Mouse (Mus musculus) C2C12 (cell line): ENCODE data around the gene Med15. TPM values are rescaled to one million over a fixed set of nuclear protein-coding genes. Genes with fewer than 3 reads are reported as not detected.

ENCODE experiments used
- H3K27me3 ChIP-seq: one replicate; pipeline ENCODE4 v1.6.1; 2011; ENCODE audit not compliant: control insufficient read depth, insufficient read depth, insufficient read length
- H3K36me3 ChIP-seq: one replicate; pipeline ENCODE4 v1.6.1; 2011; ENCODE audit not compliant: control insufficient read depth, insufficient read depth
- H3K4me3 ChIP-seq: one replicate; pipeline ENCODE4 v1.5.1; 2011; ENCODE audit warnings: mild to moderate bottlenecking, control low read depth; ENCODE audit not compliant: poor library complexity, insufficient read depth, severe bottlenecking
- H3K79me2 ChIP-seq: one replicate; pipeline ENCODE4 v1.6.1; 2011; ENCODE audit not compliant: control insufficient read depth, insufficient read depth
- H3K79me3 ChIP-seq: one replicate; pipeline ENCODE4 v1.6.1; 2011; ENCODE audit warnings: low read depth, control low read depth
- H3ac ChIP-seq: one replicate; pipeline ENCODE3; 2011; ENCODE audit warnings: low read depth; ENCODE audit not compliant: control insufficient read depth, insufficient read length
- CEBPB ChIP-seq: IDR thresholded peaks from one replicate; pipeline ENCODE4 v1.6.1; 2011; ENCODE audit warnings: low read depth, mild to moderate bottlenecking, control low read depth, moderate library complexity
- CTCF ChIP-seq: IDR thresholded peaks from one replicate; pipeline ENCODE4 v1.5.1; 2011; ENCODE audit not compliant: control insufficient read depth, insufficient read depth, insufficient read length
- FOSL1 ChIP-seq: IDR thresholded peaks from one replicate; pipeline ENCODE4 v1.8.0; 2011; ENCODE audit warnings: mild to moderate bottlenecking, low read length; ENCODE audit not compliant: poor library complexity, insufficient read depth, severe bottlenecking
- MAX ChIP-seq: IDR thresholded peaks from one replicate; pipeline ENCODE4 v1.6.1; 2011; ENCODE audit warnings: mild to moderate bottlenecking, control low read depth
- MYOD1 ChIP-seq: IDR thresholded peaks from one replicate; pipeline ENCODE4 v1.6.1; 2011; ENCODE audit warnings: low read depth; ENCODE audit not compliant: control insufficient read depth, insufficient read length
- MYOG ChIP-seq: IDR thresholded peaks from one replicate; pipeline ENCODE4 v1.6.1; 2011; ENCODE audit not compliant: control insufficient read depth, insufficient read length; ENCODE audit errors: extremely low read depth
- USF1 ChIP-seq: IDR thresholded peaks from one replicate; pipeline ENCODE4 v1.6.1; 2011; ENCODE audit warnings: low read depth, mild to moderate bottlenecking, control low read depth, moderate library complexity
- polyA plus RNA-seq: library from polyadenylated mRNA; unstranded; fragments of >200 nt; fragmentation: generic; extraction: Trizol; gene quantifications from one replicate; pipeline ENCODE4 v1.2.1, GENCODE M21; 2012; ENCODE audit warnings: missing spikeins

The Med15 gene
- polyA plus RNA-seq, 1 experiment = 45.9 TPM

- Histone ChIP-seq H3K27me3 (no peaks in the 10 kb centered on the region), H3K4me3 (no peak overlapping the region), H3K36me3 (no peaks in the 10 kb centered on the region), H3ac (peak overlapping the region; percentile 42), H3K79me2 (peaks cover 7% of the 10 kb centered on the region), H3K79me3 (no peaks in the 10 kb centered on the region)
- TF ChIP-seq FOSL1 (no peak), CEBPB (no peak), USF1 (no peak), MAX (peak; percentile 69)
Observed at GRCm38 (mm10) chr16:17732021-17732420, 670 bp downstream of the Med15 start.

GRCm38 (mm10) chr16:17729974-17730373 lies 2.7 kb downstream of the Med15 start:
- TF ChIP-seq FOSL1 (no peak), MYOG (no peak), MAX (no peak), USF1 (no peak), CTCF (no peak), CEBPB (no peak), MYOD1 (no peak)
- no peaks in the 10 kb centered on the region for H3K36me3 ChIP-seq
- H3K79me3 ChIP-seq = no peaks in the 10 kb centered on the region
- peaks cover 7% of the 10 kb centered on the region for H3K79me2 ChIP-seq
- H3K27me3 ChIP-seq = no peaks in the 10 kb centered on the region
- no peak overlapping the region for H3ac ChIP-seq
- H3K4me3 ChIP-seq = no peak overlapping the region

- Histone ChIP-seq H3K79me2 (peaks cover 12% of the 10 kb centered on the region), H3ac (no peak overlapping the region), H3K4me3 (no peak overlapping the region), H3K36me3 (no peaks in the 10 kb centered on the region), H3K27me3 (no peaks in the 10 kb centered on the region), H3K79me3 (peaks cover 2% of the 10 kb centered on the region)
- TF ChIP-seq CTCF (peak; percentile 12), MAX (no peak)
Observed at GRCm38 (mm10) chr16:17727179-17727861, 5.4 kb downstream of the Med15 start.

DNA sequence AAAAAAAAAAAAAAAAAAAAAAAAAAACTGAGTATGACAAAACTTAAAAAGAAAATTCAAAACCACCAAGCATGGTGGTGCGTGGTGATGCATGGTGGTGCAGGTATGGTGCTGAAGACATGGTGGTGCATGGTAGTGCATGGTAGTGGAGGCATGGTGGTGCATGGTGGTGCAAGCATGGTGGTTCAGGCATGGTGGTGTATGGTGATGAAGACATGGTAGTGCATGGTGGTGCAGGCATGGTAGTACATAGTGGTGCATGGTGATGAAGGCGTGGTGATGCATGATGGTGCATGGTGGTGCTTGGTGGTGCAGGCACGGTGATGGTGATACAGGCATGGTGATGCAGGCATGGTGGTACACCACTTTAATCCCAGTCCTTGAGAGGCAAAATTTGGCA lies 8.2 kb downstream of the Med15 start:
- no peak overlapping the region for H3ac ChIP-seq
- H3K79me2 ChIP-seq = peaks cover 33% of the 10 kb centered on the region
- TF ChIP-seq CTCF (no peak), USF1 (no peak), FOSL1 (no peak), CEBPB (no peak), MAX (no peak), MYOD1 (no peak), MYOG (no peak)
- H3K27me3 ChIP-seq = no peaks in the 10 kb centered on the region
- no peak overlapping the region for H3K4me3 ChIP-seq
- peaks cover 29% of the 10 kb centered on the region for H3K79me3 ChIP-seq
- H3K36me3 ChIP-seq = peaks cover 13% of the 10 kb centered on the region

DNA sequence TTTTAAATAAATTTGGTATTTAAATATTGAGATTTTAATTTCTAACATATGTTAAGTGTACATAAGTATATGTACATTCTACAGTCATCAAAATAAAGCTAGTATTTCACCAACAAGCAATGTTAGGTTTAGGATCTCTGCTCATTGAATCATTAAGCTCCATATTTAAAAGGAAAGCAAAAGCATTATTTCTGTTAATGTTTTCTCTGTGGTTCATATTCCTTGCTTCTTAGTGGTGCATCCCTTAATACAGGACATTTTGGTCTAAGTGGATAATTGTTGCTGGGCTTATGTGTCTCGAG lies 9.4 kb downstream of the Med15 start:
- no peak overlapping the region for H3K4me3 ChIP-seq
- H3K79me2 ChIP-seq = peaks cover 45% of the 10 kb centered on the region
- no peak overlapping the region for H3ac ChIP-seq
- no peaks in the 10 kb centered on the region for H3K27me3 ChIP-seq
- TF ChIP-seq CTCF (no peak), CEBPB (no peak), USF1 (no peak)
- peaks cover 13% of the 10 kb centered on the region for H3K36me3 ChIP-seq
- peaks cover 40% of the 10 kb centered on the region for H3K79me3 ChIP-seq

- H3K79me2 ChIP-seq = peaks cover 51% of the 10 kb centered on the region
- H3K27me3 ChIP-seq = no peaks in the 10 kb centered on the region
- peak overlapping the region; percentile 71 for H3K4me3 ChIP-seq
- H3ac ChIP-seq = peak overlapping the region; percentile 97
- peaks cover 46% of the 10 kb centered on the region for H3K79me3 ChIP-seq
- peaks cover 15% of the 10 kb centered on the region for H3K36me3 ChIP-seq
- TF ChIP-seq CTCF (no peak), MAX (peak; percentile 25)
Observed at GRCm38 (mm10) chr16:17722461-17723324, 10.0 kb downstream of the Med15 start.
